Mouse (Mus musculus): ENCODE measurements around the gene Gzmd. TPM values are rescaled to one million over a fixed set of nuclear protein-coding genes. Genes with fewer than 3 reads are reported as not detected.
"Not testable (repeated sequence)": the region's sequence is repeated elsewhere in the genome, so short reads cannot be mapped to it uniquely, and the experiment has no call there.

Gzmd gene
- polyA plus RNA-seq (2014; fragmentation: Nextera tagmentation; extraction: Ambion mirVana), result not detected in 2 replicates

GRCm38 (mm10) chr14:56132508-56132907 is at the start of gene Gzmd:
TSS of gene Gzmd (minus strand) at chr14:56132608.
- WGBS (ENCODE audit: insufficient replicate concordance), result 82% methylated on average over 2 of the region's 2 CpGs
- H3K27ac ChIP-seq (ENCODE audit: low read depth, low read length); H3K9me3 ChIP-seq (replicated peaks; ENCODE audit: control insufficient read depth, low read length); ATAC-seq (replicated peaks; ENCODE audit: insufficient number of reproducible peaks, low FRiP score, low TSS enrichment); H3K4me2 ChIP-seq; H3K36me3 ChIP-seq (ENCODE audit: control insufficient read depth, insufficient read depth, low read length); H3K27me3 ChIP-seq (ENCODE audit: control insufficient read depth, insufficient read depth, low read length); H3K4me3 ChIP-seq (ENCODE audit: low read depth, low read length); H3K9ac ChIP-seq (ENCODE audit: low read depth, low read length); H3K4me1 ChIP-seq (ENCODE audit: control insufficient read depth, insufficient read depth, low read length): not testable (repeated sequence)

- not testable (repeated sequence) for H3K9ac ChIP-seq (ENCODE audit: low read depth, low read length); H3K27me3 ChIP-seq (ENCODE audit: control insufficient read depth, insufficient read depth, low read length); H3K9me3 ChIP-seq (replicated peaks; ENCODE audit: control insufficient read depth, low read length); H3K36me3 ChIP-seq (ENCODE audit: control insufficient read depth, insufficient read depth, low read length); H3K4me3 ChIP-seq (ENCODE audit: low read depth, low read length); ATAC-seq (replicated peaks; ENCODE audit: insufficient number of reproducible peaks, low FRiP score, low TSS enrichment); H3K4me2 ChIP-seq; H3K4me1 ChIP-seq (ENCODE audit: control insufficient read depth, insufficient read depth, low read length); H3K27ac ChIP-seq (ENCODE audit: low read depth, low read length)
- 25% methylated on average over 8 of the region's 8 CpGs for WGBS (ENCODE audit: insufficient replicate concordance)
Measured at GRCm38 (mm10) chr14:56177651-56178050, 45.2 kb upstream of the Gzmd start.

DNA sequence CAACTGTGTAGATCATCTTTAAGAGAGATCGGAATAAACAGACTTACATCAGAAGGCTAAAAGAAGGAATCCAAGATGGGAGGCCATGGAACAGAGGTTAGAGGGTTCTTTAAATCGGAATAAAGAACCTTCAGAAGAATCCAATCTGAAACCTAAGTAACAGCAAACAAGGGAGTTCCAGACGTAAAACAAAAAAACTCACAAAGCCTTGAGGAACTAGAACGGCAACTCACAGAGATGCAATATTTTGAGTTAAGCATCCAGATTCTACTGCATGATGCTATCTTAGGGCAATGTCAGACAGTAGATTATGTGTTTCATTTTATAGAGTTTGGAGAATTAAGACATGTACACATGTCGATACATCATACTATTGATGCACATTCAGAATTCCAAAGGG is 42.1 kb upstream of the Gzmd start, which contains the start of gene Gzmn:
Gene Gzmn, minus strand, starts transcription at position 101 of the 400 bp plus-strand sequence.
- Histone ChIP-seq H3K27ac (ENCODE audit: low read depth, low read length) (no peak within 1 kb of the TSS), H3K4me3 (ENCODE audit: low read depth, low read length) (no peak within 1 kb of the TSS), H3K36me3 (ENCODE audit: control insufficient read depth, insufficient read depth, low read length) (no peaks in the 10 kb centered on the region), H3K4me1 (ENCODE audit: control insufficient read depth, insufficient read depth, low read length) (no peaks in the 10 kb centered on the region), H3K9me3 (replicated peaks; ENCODE audit: control insufficient read depth, low read length) (no peaks in the 10 kb centered on the region), H3K27me3 (ENCODE audit: control insufficient read depth, insufficient read depth, low read length) (no peaks in the 10 kb centered on the region), H3K4me2 (no peak within 1 kb of the TSS), H3K9ac (ENCODE audit: low read depth, low read length) (no peak within 1 kb of the TSS)
- ATAC-seq (replicated peaks; ENCODE audit: insufficient number of reproducible peaks, low FRiP score, low TSS enrichment), result no peak
- WGBS (ENCODE audit: insufficient replicate concordance), result 86% methylated on average over 5 of the region's 5 CpGs

DNA sequence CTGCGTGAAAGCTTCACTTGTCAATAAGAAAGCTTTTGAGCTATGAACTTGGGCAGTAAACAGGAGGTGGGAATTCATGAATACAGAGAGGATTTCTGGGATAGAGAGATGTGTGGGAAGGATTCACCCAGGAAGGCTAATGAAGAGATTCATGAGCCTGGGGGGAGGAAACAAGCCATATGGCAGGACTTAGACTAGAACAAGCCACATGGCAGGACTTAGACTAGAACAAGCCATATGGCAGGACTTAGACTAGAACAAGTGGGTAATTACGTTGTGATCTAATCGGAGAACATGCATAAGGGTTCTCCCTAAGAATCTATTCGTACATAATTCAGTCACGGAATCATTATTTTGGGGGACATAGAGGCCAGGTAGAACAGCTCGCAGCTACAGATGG is 41.0 kb upstream of the Gzmd start:
- H3K36me3 ChIP-seq (ENCODE audit: control insufficient read depth, insufficient read depth, low read length), result no peaks in the 10 kb centered on the region
- no peaks in the 10 kb centered on the region for H3K9me3 ChIP-seq (replicated peaks; ENCODE audit: control insufficient read depth, low read length)
- ATAC-seq (replicated peaks; ENCODE audit: insufficient number of reproducible peaks, low FRiP score, low TSS enrichment), result no peak
- no peak overlapping the region for H3K4me3 ChIP-seq (ENCODE audit: low read depth, low read length)
- H3K27me3 ChIP-seq (ENCODE audit: control insufficient read depth, insufficient read depth, low read length), result no peaks in the 10 kb centered on the region
- H3K4me1 ChIP-seq (ENCODE audit: control insufficient read depth, insufficient read depth, low read length), result no peaks in the 10 kb centered on the region
- WGBS (ENCODE audit: insufficient replicate concordance), result 81% methylated on average over 6 of the region's 6 CpGs
- no peak overlapping the region for H3K9ac ChIP-seq (ENCODE audit: low read depth, low read length)
- no peak overlapping the region for H3K27ac ChIP-seq (ENCODE audit: low read depth, low read length)
- H3K4me2 ChIP-seq, result no peak overlapping the region

DNA sequence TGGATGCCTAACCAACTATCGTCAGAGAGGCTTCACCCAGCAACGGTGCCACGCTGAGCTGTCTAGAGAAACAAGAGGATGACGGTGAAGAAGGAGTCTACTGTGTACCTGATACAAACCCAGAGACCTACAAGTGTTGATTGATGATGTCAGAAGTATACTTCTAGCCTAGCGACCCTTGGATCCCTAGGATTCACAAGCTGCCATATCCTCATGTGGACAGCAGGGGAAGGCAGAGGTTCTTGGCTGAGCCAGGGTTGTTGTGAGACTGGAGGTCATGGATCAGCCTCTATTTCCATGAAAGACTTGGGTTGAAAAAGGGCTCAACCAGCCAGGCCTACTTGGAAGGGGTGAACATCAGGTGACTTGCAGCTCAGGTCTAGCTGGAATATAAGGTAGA is 40.3 kb upstream of the Gzmd start:
- Histone ChIP-seq H3K9me3 (replicated peaks; ENCODE audit: control insufficient read depth, low read length) (no peaks in the 10 kb centered on the region), H3K27me3 (ENCODE audit: control insufficient read depth, insufficient read depth, low read length) (no peaks in the 10 kb centered on the region), H3K27ac (ENCODE audit: low read depth, low read length) (no peak overlapping the region), H3K4me3 (ENCODE audit: low read depth, low read length) (no peak overlapping the region), H3K9ac (ENCODE audit: low read depth, low read length) (no peak overlapping the region), H3K36me3 (ENCODE audit: control insufficient read depth, insufficient read depth, low read length) (no peaks in the 10 kb centered on the region), H3K4me2 (no peak overlapping the region), H3K4me1 (ENCODE audit: control insufficient read depth, insufficient read depth, low read length) (no peaks in the 10 kb centered on the region)
- no peak for ATAC-seq (replicated peaks; ENCODE audit: insufficient number of reproducible peaks, low FRiP score, low TSS enrichment)
- WGBS (ENCODE audit: insufficient replicate concordance), result 82% methylated on average over 5 of the region's 5 CpGs

- Histone ChIP-seq H3K9ac (ENCODE audit: low read depth, low read length) (no peak overlapping the region), H3K9me3 (replicated peaks; ENCODE audit: control insufficient read depth, low read length) (no peaks in the 10 kb centered on the region), H3K27ac (ENCODE audit: low read depth, low read length) (no peak overlapping the region), H3K4me3 (ENCODE audit: low read depth, low read length) (no peak overlapping the region), H3K4me2 (no peak overlapping the region), H3K4me1 (ENCODE audit: control insufficient read depth, insufficient read depth, low read length) (no peaks in the 10 kb centered on the region), H3K27me3 (ENCODE audit: control insufficient read depth, insufficient read depth, low read length) (no peaks in the 10 kb centered on the region), H3K36me3 (ENCODE audit: control insufficient read depth, insufficient read depth, low read length) (no peaks in the 10 kb centered on the region)
- 61% methylated on average over 6 of the region's 6 CpGs for WGBS (ENCODE audit: insufficient replicate concordance)
- ATAC-seq (replicated peaks; ENCODE audit: insufficient number of reproducible peaks, low FRiP score, low TSS enrichment), result no peak
Measured at GRCm38 (mm10) chr14:56168009-56168408, 35.6 kb upstream of the Gzmd start.

DNA sequence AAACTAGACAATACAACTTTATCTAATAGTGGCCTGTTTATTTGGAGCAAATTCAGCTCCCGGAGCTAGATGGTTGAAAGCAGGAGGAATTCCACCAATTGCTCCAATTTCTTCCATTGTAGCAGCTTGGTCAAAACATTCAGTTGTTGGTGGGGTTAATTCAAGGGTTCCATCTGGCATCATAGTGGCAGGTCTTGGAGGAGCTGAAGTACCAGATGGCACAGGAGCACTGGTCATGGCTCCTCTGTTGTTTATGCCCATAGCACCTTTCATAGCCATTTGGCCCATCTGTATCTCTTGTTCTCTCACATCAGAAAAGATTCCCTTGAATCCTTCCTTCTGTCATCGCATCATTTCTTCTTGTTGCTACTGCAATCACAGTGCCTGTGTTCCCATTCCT is 29.7 kb upstream of the Gzmd start:
- Histone ChIP-seq H3K9ac (ENCODE audit: low read depth, low read length) (no peak overlapping the region), H3K36me3 (ENCODE audit: control insufficient read depth, insufficient read depth, low read length) (no peaks in the 10 kb centered on the region), H3K4me1 (ENCODE audit: control insufficient read depth, insufficient read depth, low read length) (no peaks in the 10 kb centered on the region), H3K4me3 (ENCODE audit: low read depth, low read length) (no peak overlapping the region), H3K27me3 (ENCODE audit: control insufficient read depth, insufficient read depth, low read length) (no peaks in the 10 kb centered on the region), H3K27ac (ENCODE audit: low read depth, low read length) (no peak overlapping the region), H3K4me2 (no peak overlapping the region), H3K9me3 (replicated peaks; ENCODE audit: control insufficient read depth, low read length) (no peaks in the 10 kb centered on the region)
- 62% methylated on average over 2 of the region's 2 CpGs for WGBS (ENCODE audit: insufficient replicate concordance)
- ATAC-seq (replicated peaks; ENCODE audit: insufficient number of reproducible peaks, low FRiP score, low TSS enrichment), result no peak

GRCm38 (mm10) chr14:56159479-56159878 is 27.1 kb upstream of the Gzmd start, which contains the start of gene Gzmg:
TSS of gene Gzmg (minus strand) at chr14:56159579.
- not testable (repeated sequence) for H3K4me3 ChIP-seq (ENCODE audit: low read depth, low read length); H3K27me3 ChIP-seq (ENCODE audit: control insufficient read depth, insufficient read depth, low read length); H3K4me1 ChIP-seq (ENCODE audit: control insufficient read depth, insufficient read depth, low read length); H3K27ac ChIP-seq (ENCODE audit: low read depth, low read length); H3K9me3 ChIP-seq (replicated peaks; ENCODE audit: control insufficient read depth, low read length); H3K36me3 ChIP-seq (ENCODE audit: control insufficient read depth, insufficient read depth, low read length); H3K9ac ChIP-seq (ENCODE audit: low read depth, low read length); ATAC-seq (replicated peaks; ENCODE audit: insufficient number of reproducible peaks, low FRiP score, low TSS enrichment); H3K4me2 ChIP-seq
- 63% methylated on average over 2 of the region's 2 CpGs for WGBS (ENCODE audit: insufficient replicate concordance)

DNA sequence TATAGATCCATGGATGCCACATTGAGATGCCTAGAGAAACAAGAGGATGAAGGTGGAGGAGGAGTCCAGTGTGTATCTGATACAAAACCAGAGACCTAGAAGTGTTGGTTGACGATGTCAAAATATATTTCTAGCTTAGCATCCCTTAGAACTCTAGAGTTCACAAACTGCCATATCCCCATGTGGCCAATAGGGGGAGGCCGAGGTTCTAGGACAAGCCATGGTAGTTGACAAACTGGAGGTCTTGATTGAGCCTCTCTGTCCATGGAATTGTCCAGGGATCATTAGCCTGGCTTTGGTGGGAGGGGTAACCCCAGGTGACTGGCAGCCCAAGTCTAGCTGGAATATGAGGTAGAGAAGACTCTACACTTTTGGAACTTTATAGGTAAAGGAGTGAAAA is 22.9 kb upstream of the Gzmd start:
- Histone ChIP-seq H3K36me3 (ENCODE audit: control insufficient read depth, insufficient read depth, low read length) (no peaks in the 10 kb centered on the region), H3K4me1 (ENCODE audit: control insufficient read depth, insufficient read depth, low read length) (no peaks in the 10 kb centered on the region), H3K27ac (ENCODE audit: low read depth, low read length) (no peak overlapping the region), H3K9ac (ENCODE audit: low read depth, low read length) (no peak overlapping the region), H3K9me3 (replicated peaks; ENCODE audit: control insufficient read depth, low read length) (no peaks in the 10 kb centered on the region), H3K4me2 (no peak overlapping the region), H3K27me3 (ENCODE audit: control insufficient read depth, insufficient read depth, low read length) (no peaks in the 10 kb centered on the region), H3K4me3 (ENCODE audit: low read depth, low read length) (no peak overlapping the region)
- 60% methylated on average over 2 of the region's 2 CpGs for WGBS (ENCODE audit: insufficient replicate concordance)
- ATAC-seq (replicated peaks; ENCODE audit: insufficient number of reproducible peaks, low FRiP score, low TSS enrichment), result no peak

Data from heart, embryonic 11.5 days (tissue).